Mouse (Mus musculus) midbrain, postnatal 0 days (tissue): Measurements from ENCODE around the gene Dtl. TPM values are rescaled to one million over a fixed set of nuclear protein-coding genes. Genes with fewer than 3 reads are reported as not detected.

Experiments used
- ATAC-seq: fragments of 200-750 bp; cut with Nextera tagmentation; 2 replicates; pipeline ENCODE4 v1.8.0; 2017; ENCODE audit warnings: moderate number of reproducible peaks, mild to moderate bottlenecking, moderate TSS enrichment, moderate library complexity; ENCODE audit not compliant: low FRiP score
- DNase-seq: peaks from one replicate; pipeline ENCODE4 v3.0.0-alpha.2; 2015; ENCODE audit warnings: low spot score
- H3K27ac ChIP-seq: fragments of 300-500 bp; sonication (generic); 2 replicates; pipeline ENCODE4 v1.5.1; 2014; ENCODE audit warnings: low read depth, mild to moderate bottlenecking, low read length, mixed read lengths
- H3K27me3 ChIP-seq: fragments of 300-500 bp; sonication (generic); 2 replicates; pipeline ENCODE4 v1.6.1; 2014; ENCODE audit warnings: low read length, control low read depth, mixed read lengths; ENCODE audit not compliant: insufficient read depth
- H3K36me3 ChIP-seq: fragments of 300-500 bp; sonication (generic); 2 replicates; pipeline ENCODE4 v1.6.1; 2014; ENCODE audit warnings: low read length, control low read depth, mixed read lengths; ENCODE audit not compliant: insufficient read depth
- H3K4me1 ChIP-seq: fragments of 300-500 bp; sonication (generic); 2 replicates; pipeline ENCODE4 v1.6.1; 2014; ENCODE audit warnings: mild to moderate bottlenecking, control low read depth, antibody characterized with exemption, low read length, mixed read lengths; ENCODE audit not compliant: insufficient read depth
- H3K4me2 ChIP-seq: fragments of 300-500 bp; sonication (generic); 2 replicates; pipeline ENCODE4 v1.6.1; 2014; ENCODE audit warnings: low read depth, mild to moderate bottlenecking, low read length, mixed read lengths; ENCODE audit not compliant: poor library complexity, severe bottlenecking
- H3K4me3 ChIP-seq: fragments of 300-500 bp; sonication (generic); 2 replicates; pipeline ENCODE4 v1.5.1; 2014; ENCODE audit warnings: low read depth, mild to moderate bottlenecking, low read length, moderate library complexity
- H3K9ac ChIP-seq: fragments of 300-500 bp; sonication (generic); replicated peaks from 2 replicates; pipeline ENCODE4 v1.6.1; 2014; ENCODE audit warnings: mild to moderate bottlenecking, low read length, moderate library complexity, mixed read lengths; ENCODE audit not compliant: poor library complexity, severe bottlenecking
- H3K9me3 ChIP-seq: fragments of 300-500 bp; sonication (generic); 2 replicates; pipeline ENCODE4 v1.6.1; 2016; ENCODE audit warnings: low read length, control low read depth
- CTCF ChIP-seq: IDR thresholded peaks from 2 replicates; pipeline ENCODE4 v1.5.1; 2016; ENCODE audit warnings: antibody characterized with exemption, mild to moderate bottlenecking
- WGBS: fragments of 180-500 bp; shearing (Covaris S2); extraction: QIAGEN DNeasy Blood & Tissue Kit; methylation state at CpG from one replicate; pipeline ENCODE4 v1.1.7; 2014; 5-methylcytosine and 5-hydroxymethylcytosine counted together
- polyA plus RNA-seq: library from polyadenylated mRNA; unstranded; fragments of >200 nt; fragmentation: Nextera tagmentation; extraction: Ambion mirVana; gene quantifications from 2 replicates; pipeline ENCODE4 v1.2.1, GENCODE M21; 2015
- total RNA-seq: library from RNA; depleted of rRNA; stranded (reverse); fragments of >200 nt; gene quantifications from 2 replicates; pipeline ENCODE4 v1.2.3, GENCODE M21; 2014

The Dtl gene
- total and polyA plus RNA-seq, 2 experiments from 2014 or later: 2.0 to 2.5 TPM

DNA sequence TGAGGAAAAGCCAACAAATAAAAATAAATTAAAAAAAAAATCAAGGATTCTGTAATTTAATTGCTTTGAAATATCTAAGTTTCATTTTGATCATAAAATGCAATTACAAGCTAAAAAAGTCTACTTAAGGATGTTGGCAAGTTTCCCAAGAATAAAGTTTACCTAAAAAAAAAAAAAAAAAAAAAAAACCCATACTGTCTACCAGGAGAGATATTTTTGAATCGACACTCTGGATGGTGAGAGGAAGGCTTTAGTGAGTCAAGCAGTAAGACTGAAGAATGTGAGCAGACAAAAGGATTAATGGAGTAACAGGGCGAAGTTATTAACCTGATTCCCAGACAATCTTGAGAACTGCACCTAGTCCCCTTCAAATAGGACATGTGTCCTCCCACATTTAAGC, 35.0 kb downstream of the Dtl start:
- 83% methylated on average over 2 of the region's 2 CpGs for WGBS
- Histone ChIP-seq H3K36me3 (no peaks in the 10 kb centered on the region), H3K4me2 (no peak overlapping the region), H3K4me1 (no peaks in the 10 kb centered on the region), H3K27me3 (no peaks in the 10 kb centered on the region), H3K9ac (no peak overlapping the region), H3K27ac (no peak overlapping the region), H3K4me3 (no peak overlapping the region), H3K9me3 (no peaks in the 10 kb centered on the region)
- ATAC-seq (no peak), DNase-seq (no peak)
- TF ChIP-seq CTCF: no peak

- TF ChIP-seq CTCF: no peak
- no peak for DNase-seq
- no peaks in the 10 kb centered on the region for H3K9me3 ChIP-seq
- ATAC-seq: no peak
- H3K27ac ChIP-seq: no peak overlapping the region
- no peak overlapping the region for H3K9ac ChIP-seq
- H3K4me3 ChIP-seq: no peak overlapping the region
- 51% methylated on average over 2 of the region's 2 CpGs for WGBS
- H3K4me1 ChIP-seq: no peaks in the 10 kb centered on the region
- no peaks in the 10 kb centered on the region for H3K27me3 ChIP-seq
- no peaks in the 10 kb centered on the region for H3K36me3 ChIP-seq
- H3K4me2 ChIP-seq: no peak overlapping the region
These were observed 40.4 kb downstream of the Dtl start for GRCm38 (mm10) chr1:191534896-191535295.

DNA sequence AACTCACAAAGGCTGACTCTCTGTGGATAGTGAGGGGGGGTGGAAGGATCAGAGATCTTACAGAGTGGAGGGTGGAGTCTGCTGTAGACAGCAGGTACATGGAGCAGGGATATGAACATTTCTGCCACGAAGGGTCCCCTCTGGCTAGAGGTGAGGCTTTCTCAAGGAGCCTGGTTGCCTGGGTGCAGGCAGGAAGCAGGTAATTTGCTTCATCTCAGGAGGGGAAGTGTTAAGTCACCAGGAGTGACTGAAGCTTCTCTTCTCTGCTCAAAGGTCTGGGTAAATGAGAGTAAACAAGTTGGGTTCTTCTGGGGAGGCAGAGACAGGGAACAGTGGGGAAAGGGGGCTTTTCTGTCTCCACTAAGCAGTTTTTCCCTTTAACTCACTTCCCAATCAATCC, 44.3 kb downstream of the Dtl start:
- Histone ChIP-seq H3K27ac (no peak overlapping the region), H3K4me2 (no peak overlapping the region), H3K27me3 (no peaks in the 10 kb centered on the region), H3K9ac (no peak overlapping the region), H3K36me3 (no peaks in the 10 kb centered on the region), H3K4me3 (no peak overlapping the region), H3K9me3 (no peaks in the 10 kb centered on the region), H3K4me1 (no peaks in the 10 kb centered on the region)
- 59% methylated on average over 1 of the region's 1 CpGs for WGBS
- DNase-seq: no peak
- no peak for TF ChIP-seq CTCF
- ATAC-seq: no peak

- H3K4me3 ChIP-seq: no peak overlapping the region
- H3K27me3 ChIP-seq: no peaks in the 10 kb centered on the region
- H3K4me1 ChIP-seq: no peaks in the 10 kb centered on the region
- H3K9me3 ChIP-seq: no peaks in the 10 kb centered on the region
- ATAC-seq (no peak), DNase-seq (no peak)
- WGBS: 89% methylated on average over 2 of the region's 2 CpGs
- no peak overlapping the region for H3K4me2 ChIP-seq
- H3K27ac ChIP-seq: no peak overlapping the region
- H3K9ac ChIP-seq: no peak overlapping the region
- H3K36me3 ChIP-seq: no peaks in the 10 kb centered on the region
- TF ChIP-seq CTCF: no peak
These were observed 45.9 kb downstream of the Dtl start for GRCm38 (mm10) chr1:191529406-191529805.

DNA sequence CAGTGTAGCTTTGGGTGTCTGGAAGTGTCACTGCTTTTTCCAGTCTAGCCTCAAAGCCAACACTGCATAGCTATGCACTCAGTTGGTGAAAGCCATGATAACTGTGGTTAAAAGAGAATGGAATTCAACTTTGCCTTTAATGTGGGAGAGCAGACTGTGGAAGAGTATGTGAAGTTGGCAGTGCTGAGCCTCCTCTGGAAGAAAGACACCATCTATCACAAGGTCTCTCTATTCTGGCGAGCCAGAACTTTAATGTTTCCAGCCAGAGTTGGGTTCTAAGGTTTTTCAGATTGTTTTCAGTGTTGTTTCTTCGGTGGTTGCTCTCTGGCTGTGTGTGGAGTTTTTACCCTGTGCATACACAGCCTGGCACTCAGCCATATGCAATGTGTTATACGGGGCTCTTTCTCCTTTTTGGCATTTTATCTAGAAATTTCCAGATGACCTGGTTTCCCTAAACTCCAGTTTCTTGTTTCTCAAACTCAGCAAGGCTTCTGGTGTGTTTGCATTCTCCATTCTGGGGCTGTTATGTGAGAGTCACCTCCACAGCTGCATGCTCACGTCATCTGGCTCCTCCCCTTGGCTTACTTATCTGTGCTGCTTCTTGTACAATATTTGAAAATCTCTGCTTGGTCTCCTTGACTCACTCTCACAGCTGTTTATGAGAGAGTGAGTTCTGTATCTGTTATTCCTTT, 47.3 kb downstream of the Dtl start:
- Histone ChIP-seq H3K4me2 (no peak overlapping the region), H3K27ac (no peak overlapping the region), H3K36me3 (no peaks in the 10 kb centered on the region), H3K4me1 (no peaks in the 10 kb centered on the region), H3K27me3 (no peaks in the 10 kb centered on the region), H3K9ac (no peak overlapping the region), H3K9me3 (no peaks in the 10 kb centered on the region), H3K4me3 (no peak overlapping the region)
- ATAC-seq: no peak
- DNase-seq: peak; percentile 51
- 61% methylated on average over 4 of the region's 4 CpGs for WGBS
- no peak for TF ChIP-seq CTCF

DNA sequence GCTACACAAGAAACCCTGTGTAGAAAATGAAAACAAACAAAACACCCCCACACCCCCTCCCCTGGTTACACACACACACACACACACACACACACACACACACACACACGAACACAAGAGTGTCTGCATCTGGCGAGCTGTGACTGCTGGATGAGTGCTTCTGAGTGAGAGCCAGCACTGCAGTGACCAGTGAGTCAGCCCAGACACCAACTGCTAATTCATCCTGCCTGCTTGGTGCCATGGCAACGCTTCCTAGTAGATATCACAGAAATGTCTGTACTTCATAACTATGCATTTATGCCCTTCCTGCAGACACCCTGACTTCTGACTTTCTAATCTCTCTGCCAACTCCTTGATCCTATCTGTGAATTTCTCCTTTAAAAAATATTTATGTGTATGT, 48.3 kb downstream of the Dtl start:
- 65% methylated on average over 3 of the region's 3 CpGs for WGBS

More for the DNA sequence above, 48.3 kb downstream of the Dtl start:
- Histone ChIP-seq H3K27me3 (no peaks in the 10 kb centered on the region), H3K9ac (no peak overlapping the region), H3K9me3 (no peaks in the 10 kb centered on the region), H3K4me1 (no peaks in the 10 kb centered on the region), H3K36me3 (no peaks in the 10 kb centered on the region), H3K27ac (no peak overlapping the region), H3K4me2 (no peak overlapping the region), H3K4me3 (no peak overlapping the region)
- TF ChIP-seq CTCF: no peak
- no peak for ATAC-seq
- DNase-seq: peak; percentile 21
